Mouse (Mus musculus) CH12.LX (cell line): ENCODE measurements around the gene Gzmb. TPM values are rescaled to one million over a fixed set of nuclear protein-coding genes. Genes with fewer than 3 reads are reported as not detected.
"Not testable (repeated sequence)": the region's sequence is repeated elsewhere in the genome, so short reads cannot be mapped to it uniquely, and the experiment has no call there.

Experiments used
- DNase-seq: peaks from one replicate; pipeline ENCODE4 v3.0.0-alpha.2; 2013; ENCODE audit errors: extremely low read depth
- H3K27ac ChIP-seq: 2 replicates; pipeline ENCODE4 v1.5.1; 2012; ENCODE audit warnings: low read depth, mild to moderate bottlenecking, control low read depth, moderate library complexity; ENCODE audit not compliant: insufficient read depth
- H3K27me3 ChIP-seq: replicated peaks from 2 replicates; pipeline ENCODE3; 2012; ENCODE audit warnings: inconsistent platforms
- H3K36me3 ChIP-seq, 2 experiments: replicated peaks in 1 of 2; 2 replicates each; pipeline versions ENCODE3 to v1.6.1; 2012; ENCODE audit warnings: inconsistent platforms in 1 of 2, low read length in 1 of 2, mild to moderate bottlenecking in 1 of 2, mixed read lengths in 1 of 2, moderate library complexity in 1 of 2; ENCODE audit not compliant: control insufficient read depth in 1 of 2, insufficient read depth in 1 of 2
- H3K4me1 ChIP-seq, 2 experiments: 2 replicates each; pipeline ENCODE4 v1.6.1; 2012; ENCODE audit warnings: inconsistent platforms in 1 of 2, moderate library complexity in 1 of 2; ENCODE audit not compliant: insufficient read depth in 2 of 2, control insufficient read depth in 1 of 2
- H3K4me2 ChIP-seq: 2 replicates; pipeline ENCODE4 v1.6.1; 2012; ENCODE audit warnings: low read depth, mild to moderate bottlenecking, control low read depth; ENCODE audit not compliant: poor library complexity, insufficient read depth, severe bottlenecking
- H3K4me3 ChIP-seq, 3 experiments: fragments of 150-350 bp in 1 of 3; sonication (generic) in 1 of 3; replicated peaks in 1 of 3; 2 replicates each; pipeline versions ENCODE3 to v1.5.1; 2011 to 2012; ENCODE audit warnings: low read depth in 2 of 3, low read length in 2 of 3, mild to moderate bottlenecking in 2 of 3, moderate library complexity in 2 of 3, control low read depth in 1 of 3, improper control_type of control experiment in 1 of 3, inconsistent platforms in 1 of 3, mixed read lengths in 1 of 3; ENCODE audit not compliant: poor library complexity in 1 of 3
- H3K79me2 ChIP-seq: replicated peaks from 2 replicates; pipeline ENCODE4 v1.6.1; 2012; ENCODE audit warnings: mild to moderate bottlenecking, moderate library complexity; ENCODE audit not compliant: control insufficient read depth, poor library complexity, insufficient read depth, severe bottlenecking; ENCODE audit errors: extremely low read depth
- H3K9ac ChIP-seq: 2 replicates; pipeline ENCODE4 v1.6.1; 2012; ENCODE audit warnings: low read depth, mild to moderate bottlenecking, control low read depth, moderate library complexity; ENCODE audit not compliant: insufficient read depth
- H3K9me3 ChIP-seq: replicated peaks from 2 replicates; pipeline ENCODE3; 2012; ENCODE audit warnings: low read length, inconsistent platforms, mixed read lengths
- CHD1 ChIP-seq: IDR thresholded peaks from 2 replicates; pipeline ENCODE4 v1.6.1; 2012; ENCODE audit warnings: low read depth, low read length, improper control_type of control experiment, inconsistent platforms
- ELF1 ChIP-seq: IDR thresholded peaks from 2 replicates; pipeline ENCODE4 v1.6.1; 2014; ENCODE audit warnings: low read depth, mild to moderate bottlenecking, inconsistent platforms, low read length, improper control_type of control experiment
- EP300 ChIP-seq: IDR thresholded peaks from 2 replicates; pipeline ENCODE4 v1.6.1; 2011; ENCODE audit warnings: low read length, improper control_type of control experiment
- ETS1 ChIP-seq: conservative IDR thresholded peaks from 2 replicates; pipeline ENCODE4 v1.6.1; 2012; ENCODE audit warnings: low read depth, mild to moderate bottlenecking, inconsistent platforms, low read length, improper control_type of control experiment, moderate library complexity
- IRF4 ChIP-seq: IDR thresholded peaks from 2 replicates; pipeline ENCODE4 v1.6.1; 2014; ENCODE audit warnings: low read depth, mild to moderate bottlenecking, inconsistent platforms, low read length, improper control_type of control experiment
- MXI1 ChIP-seq: IDR thresholded peaks from 2 replicates; pipeline ENCODE4 v1.6.1; 2011; ENCODE audit warnings: mild to moderate bottlenecking, low read depth, low read length, improper control_type of control experiment
- MYC ChIP-seq: IDR thresholded peaks from 2 replicates; pipeline ENCODE4 v1.6.1; 2011; ENCODE audit warnings: low read depth, mild to moderate bottlenecking, improper control_type of control experiment, low read length
- NELFE ChIP-seq: IDR thresholded peaks from 2 replicates; pipeline ENCODE4 v1.6.1; 2011; ENCODE audit warnings: low read depth, low read length, improper control_type of control experiment
- NRF1 ChIP-seq: IDR thresholded peaks from 2 replicates; pipeline ENCODE4 v1.6.1; 2014; ENCODE audit warnings: low read depth, mild to moderate bottlenecking, inconsistent platforms, low read length, improper control_type of control experiment, moderate library complexity
- POLR2AphosphoS2 ChIP-seq: IDR thresholded peaks from 2 replicates; pipeline ENCODE4 v1.6.1; 2011; ENCODE audit warnings: low read depth, low read length, improper control_type of control experiment
- RAD21 ChIP-seq: IDR thresholded peaks from 2 replicates; pipeline ENCODE4 v1.6.1; 2011; ENCODE audit warnings: low read depth, mild to moderate bottlenecking, low read length, improper control_type of control experiment, moderate library complexity
- RCOR1 ChIP-seq: conservative IDR thresholded peaks from 2 replicates; pipeline ENCODE4 v1.6.1; 2012; ENCODE audit warnings: low read depth, mild to moderate bottlenecking, inconsistent platforms, low read length, improper control_type of control experiment
- SIN3A ChIP-seq: IDR thresholded peaks from 2 replicates; pipeline ENCODE4 v1.6.1; 2012; ENCODE audit warnings: low read length, improper control_type of control experiment, inconsistent platforms
- SMC3 ChIP-seq: IDR thresholded peaks from 2 replicates; pipeline ENCODE4 v1.6.1; 2011; ENCODE audit warnings: low read depth, low read length, improper control_type of control experiment
- UBTF ChIP-seq: IDR thresholded peaks from 2 replicates; pipeline ENCODE4 v1.6.1; 2012; ENCODE audit warnings: low read depth, mild to moderate bottlenecking, inconsistent platforms, low read length, improper control_type of control experiment, moderate library complexity
- USF2 ChIP-seq: conservative IDR thresholded peaks from 2 replicates; pipeline ENCODE4 v1.6.1; 2011; ENCODE audit warnings: low read depth, low read length, improper control_type of control experiment
- ZC3H11A ChIP-seq: IDR thresholded peaks from 2 replicates; pipeline ENCODE4 v1.6.1; 2012; ENCODE audit warnings: low read depth, mild to moderate bottlenecking, inconsistent platforms, low read length, improper control_type of control experiment
- dilution Hi-C: fragments of 300-500 bp; cut with MboI; formaldehyde crosslinking; loops from 2 replicates; pipeline ENCODE4 v1.14.3; 2020; ENCODE audit warnings: low sequenced_read_pairs; ENCODE audit not compliant: extremely low pct_unique_long_range_greater_than_20kb, extremely low pct_ligation_motif_present
- in situ Hi-C: fragments of 300-500 bp; cut with MboI; formaldehyde crosslinking; loops from 3 replicates; pipeline ENCODE4 v1.14.3; 2019; ENCODE audit warnings: low sequenced_read_pairs, low pct_ligation_motif_present, low pct_unique_long_range_greater_than_20kb, mixed read lengths
- polyA plus RNA-seq: library from polyadenylated mRNA; unstranded; fragments of >175 nt; gene quantifications from 2 replicates; pipeline ENCODE4 v1.2.1, GENCODE M21; 2012; ENCODE audit warnings: low read depth; ENCODE audit not compliant: insufficient read length
- total RNA-seq, 2 experiments: library from RNA; depleted of rRNA; stranded (reverse); fragments of 300-350 nt in 1 of 2; fragments of >200 nt in 1 of 2; gene quantifications; 2 replicates each; pipeline ENCODE4 v1.2.3; 2012 to 2014

Gzmb gene
- total RNA-seq (2012; rRNA removed) (not detected in 2 replicates), total RNA-seq (2014; rRNA removed) (not detected in 2 replicates), polyA plus RNA-seq (not detected in 2 replicates)

DNA sequence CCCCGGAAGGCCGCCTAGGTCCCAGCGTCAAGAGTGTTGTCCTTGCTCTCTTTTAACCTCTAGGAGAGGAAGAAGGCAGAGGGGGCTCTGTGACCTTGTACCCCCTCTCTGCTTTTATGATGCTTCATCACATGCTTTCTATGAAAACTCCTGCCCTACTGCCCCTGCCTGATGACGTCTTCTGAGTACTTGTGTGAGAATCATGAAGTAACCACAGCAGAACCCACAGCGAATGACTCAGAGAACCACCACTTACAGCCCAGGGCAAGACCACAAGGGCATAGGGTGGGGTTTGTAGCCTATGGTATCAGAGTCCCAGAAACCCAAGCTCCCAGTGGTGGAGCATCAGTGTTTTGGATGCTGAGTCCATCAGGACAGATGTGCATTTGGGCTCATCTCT, at the start of gene Gzmb:
Gene Gzmb (minus strand): TSS at position 108 of the 400 bp plus-strand sequence.
- DNase-seq, result no peak
- dilution Hi-C loops, result no loop called here

DNA sequence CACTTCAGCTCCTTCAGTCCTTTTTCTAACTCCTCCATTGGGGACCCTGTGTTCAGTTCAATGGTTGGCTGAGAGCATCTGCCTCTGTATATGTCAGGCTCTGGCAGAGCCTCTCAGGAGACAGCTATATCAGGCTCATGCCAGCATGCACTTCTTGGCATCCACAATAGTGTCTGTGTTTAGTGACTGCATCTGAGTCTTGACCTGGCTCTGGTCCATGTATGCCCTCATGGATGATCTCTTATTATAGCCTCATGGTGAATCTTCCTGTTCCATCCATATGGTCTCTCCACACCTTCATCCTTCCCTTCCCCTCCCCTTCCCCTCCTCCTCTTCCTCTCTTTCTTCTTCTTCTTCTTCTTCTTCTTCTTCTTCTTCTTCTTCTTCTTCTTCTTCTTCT, 49.7 kb upstream of the Gzmb start:
- H3K4me3 ChIP-seq, H3K9me3 ChIP-seq, DNase-seq, H3K4me2 ChIP-seq, dilution Hi-C loops, H3K27me3 ChIP-seq, H3K9ac ChIP-seq, H3K27ac ChIP-seq, H3K79me2 ChIP-seq, H3K36me3 ChIP-seq: not testable (repeated sequence)
- peaks cover 5 to 19% of the 10 kb centered on the region in 2 experiments; a peak in 3 of 4 replicates for H3K4me1 ChIP-seq
- in situ Hi-C loops, result loop anchor here (25.0 kb wide), 1 partner anchor 100 kb away; the partner anchor contains the start of gene Gzmf

More for the DNA sequence above, at the start of gene Gzmb:
- Histone ChIP-seq H3K27ac (no peak within 1 kb of the TSS), H3K36me3 (no peaks in the 10 kb centered on the region), H3K9ac (no peak within 1 kb of the TSS), H3K27me3 (peaks cover 13% of the 10 kb centered on the region), H3K4me3 (no peak within 1 kb of the TSS), H3K4me1 (no peaks in the 10 kb centered on the region), H3K4me2 (no peak within 1 kb of the TSS), H3K79me2 (no peaks in the 10 kb centered on the region), H3K9me3 (no peaks in the 10 kb centered on the region)
- TF ChIP-seq RCOR1 (no peak), SMC3 (no peak), USF2 (no peak), MYC (no peak), CHD1 (no peak), ELF1 (no peak), POLR2AphosphoS2 (no peak), RAD21 (no peak), ETS1 (no peak), NELFE (no peak), NRF1 (no peak), MXI1 (no peak), ZC3H11A (no peak), UBTF (no peak), IRF4 (no peak), SIN3A (no peak), EP300 (no peak)
- in situ Hi-C loops, result no loop called here
